Mouse (Mus musculus) bone marrow, adult 2 months (tissue): ENCODE results near the gene Myo16.

Source experiments
- CTCF ChIP-seq: fragments of 200-500 bp; IDR thresholded peaks from 2 replicates; pipeline ENCODE4 v1.5.1; 2011; ENCODE audit warnings: low read length, control low read depth; ENCODE audit not compliant: control insufficient read depth, insufficient read depth
- POLR2A ChIP-seq: fragments of 200-500 bp; IDR thresholded peaks from 2 replicates; pipeline ENCODE4 v1.6.1; 2011; ENCODE audit warnings: low read depth, mild to moderate bottlenecking, control low read depth, low read length, borderline replicate concordance; ENCODE audit not compliant: control insufficient read depth

GRCm38 (mm10) chr8:10625262-10625661 lies 471.6 kb downstream of the Myo16 start:
- TF ChIP-seq CTCF = no peak
- TF ChIP-seq POLR2A = no peak
